Mouse (Mus musculus): ENCODE results near the gene Etv2.

The Etv2 gene

GRCm38 (mm10) chr7:30613529-30614112 lies 22.0 kb downstream of the Etv2 start:
- DNase-seq (ENCODE audit: low spot score), result peak; percentile 59

- DNase-seq (ENCODE audit: low spot score), result no peak
Observed at GRCm38 (mm10) chr7:30612654-30613402, 22.8 kb downstream of the Etv2 start, which contains the start of gene Upk1a. Gene Upk1a (minus strand): TSS chr7:30612847.

GRCm38 (mm10) chr7:30610043-30610442 lies 25.6 kb downstream of the Etv2 start:
- no peak for DNase-seq (ENCODE audit: low spot score)

GRCm38 (mm10) chr7:30608476-30608875 lies 27.2 kb downstream of the Etv2 start:
- no peak for DNase-seq (ENCODE audit: low spot score)

- DNase-seq (ENCODE audit: low spot score), result peak; percentile 68
Observed at GRCm38 (mm10) chr7:30607706-30608309, 27.8 kb downstream of the Etv2 start.

GRCm38 (mm10) chr7:30604944-30605343 lies 30.7 kb downstream of the Etv2 start:
- DNase-seq (ENCODE audit: low spot score), result no peak

GRCm38 (mm10) chr7:30604424-30604823 lies 31.2 kb downstream of the Etv2 start:
- DNase-seq (ENCODE audit: low spot score), result no peak

GRCm38 (mm10) chr7:30602583-30602982 lies 33.1 kb downstream of the Etv2 start:
- no peak for DNase-seq (ENCODE audit: low spot score)

- no peak for DNase-seq (ENCODE audit: low spot score)
Observed at GRCm38 (mm10) chr7:30600651-30601050, 35.0 kb downstream of the Etv2 start.

- DNase-seq (ENCODE audit: low spot score), result peak; percentile 48
Observed at GRCm38 (mm10) chr7:30599933-30600353, 35.7 kb downstream of the Etv2 start.

GRCm38 (mm10) chr7:30598786-30599185 lies 36.9 kb downstream of the Etv2 start, which contains the start of gene Zbtb32:
Gene Zbtb32 (minus strand): TSS chr7:30598909.
- no peak for DNase-seq (ENCODE audit: low spot score)

- DNase-seq (ENCODE audit: low spot score), result no peak
Observed at GRCm38 (mm10) chr7:30596811-30597210, 38.8 kb downstream of the Etv2 start.

- no peak for DNase-seq (ENCODE audit: low spot score)
Observed at GRCm38 (mm10) chr7:30596093-30596492, 39.6 kb downstream of the Etv2 start.

- no peak for DNase-seq (ENCODE audit: low spot score)
Observed at GRCm38 (mm10) chr7:30594510-30595024, 41.1 kb downstream of the Etv2 start.

GRCm38 (mm10) chr7:30593579-30594509 lies 41.8 kb downstream of the Etv2 start:
- no peak for DNase-seq (ENCODE audit: low spot score)

- DNase-seq (ENCODE audit: low spot score), result no peak
Observed at GRCm38 (mm10) chr7:30592772-30593423, 42.8 kb downstream of the Etv2 start.

- DNase-seq (ENCODE audit: low spot score), result no peak
Observed at GRCm38 (mm10) chr7:30591605-30591951, 44.1 kb downstream of the Etv2 start.

GRCm38 (mm10) chr7:30590927-30591604 lies 44.6 kb downstream of the Etv2 start:
- DNase-seq (ENCODE audit: low spot score), result no peak

GRCm38 (mm10) chr7:30589435-30590301 lies 46.0 kb downstream of the Etv2 start:
- DNase-seq (ENCODE audit: low spot score), result peak; percentile 60
